Mouse (Mus musculus) embryonic facial prominence, embryonic 14.5 days (tissue): ENCODE measurements around the gene Akap8. TPM values are rescaled to one million over a fixed set of nuclear protein-coding genes. Genes with fewer than 3 reads are reported as not detected.

Experiments used
- ATAC-seq: fragments of 200-750 bp; cut with Nextera tagmentation; 2 replicates; pipeline ENCODE4 v1.8.0; 2017; ENCODE audit warnings: low read depth, moderate number of reproducible peaks, moderate TSS enrichment
- DNase-seq: peaks from one replicate; pipeline ENCODE4 v3.0.0-alpha.2; 2015; ENCODE audit warnings: low spot score
- H3K27ac ChIP-seq: fragments of 300-500 bp; sonication (generic); replicated peaks from 2 replicates; pipeline ENCODE4 v1.5.1; 2014; ENCODE audit warnings: low read depth, mild to moderate bottlenecking, low read length, moderate library complexity
- H3K27me3 ChIP-seq: fragments of 300-500 bp; sonication (generic); replicated peaks from 2 replicates; pipeline ENCODE4 v1.6.1; 2014; ENCODE audit warnings: low read length; ENCODE audit not compliant: control insufficient read depth, insufficient read depth
- H3K36me3 ChIP-seq: fragments of 300-500 bp; sonication (generic); 2 replicates; pipeline ENCODE4 v1.6.1; 2014; ENCODE audit warnings: low read length, mixed read lengths; ENCODE audit not compliant: control insufficient read depth, insufficient read depth
- H3K4me1 ChIP-seq: fragments of 300-500 bp; sonication (generic); 2 replicates; pipeline ENCODE4 v1.6.1; 2014; ENCODE audit warnings: antibody characterized with exemption, low read length; ENCODE audit not compliant: control insufficient read depth, insufficient read depth
- H3K4me2 ChIP-seq: fragments of 300-500 bp; sonication (generic); 2 replicates; pipeline ENCODE4 v1.6.1; 2014; ENCODE audit warnings: low read depth, mild to moderate bottlenecking, low read length, moderate library complexity, mixed read lengths
- H3K4me3 ChIP-seq: fragments of 300-500 bp; sonication (generic); 2 replicates; pipeline ENCODE4 v1.5.1; 2014; ENCODE audit warnings: low read depth, mild to moderate bottlenecking, low read length
- H3K9ac ChIP-seq: fragments of 300-500 bp; sonication (generic); 2 replicates; pipeline ENCODE4 v1.6.1; 2014; ENCODE audit warnings: low read depth, mild to moderate bottlenecking, low read length, moderate library complexity, mixed read lengths
- H3K9me3 ChIP-seq: fragments of 300-500 bp; sonication (generic); 2 replicates; pipeline ENCODE4 v1.6.1; 2016; ENCODE audit warnings: low read length; ENCODE audit not compliant: control insufficient read depth
- WGBS: fragments of 180-500 bp; shearing (Covaris S2); extraction: QIAGEN DNeasy Blood & Tissue Kit; methylation state at CpG from one replicate; pipeline ENCODE4 v1.1.7; 2014; 5-methylcytosine and 5-hydroxymethylcytosine counted together
- polyA plus RNA-seq: library from polyadenylated mRNA; unstranded; fragments of >200 nt; fragmentation: Nextera tagmentation; extraction: Ambion mirVana; gene quantifications from 2 replicates; pipeline ENCODE4 v1.2.1, GENCODE M21; 2014

Akap8 gene
- polyA plus RNA-seq, 1 experiment from 2014 or later = 33.0 TPM

GRCm38 (mm10) chr17:32317032-32317431 lies 4.0 kb downstream of the Akap8 start:
- no peak for ATAC-seq
- 90% methylated on average over 8 of the region's 8 CpGs for WGBS
- DNase-seq = no peak
- H3K4me2 ChIP-seq = no peak overlapping the region
- H3K9ac ChIP-seq = no peak overlapping the region
- H3K27me3 ChIP-seq = no peaks in the 10 kb centered on the region
- H3K27ac ChIP-seq = no peak overlapping the region
- H3K9me3 ChIP-seq = no peaks in the 10 kb centered on the region
- no peak overlapping the region for H3K4me3 ChIP-seq
- peaks cover 8% of the 10 kb centered on the region for H3K4me1 ChIP-seq
- peaks cover 67% of the 10 kb centered on the region for H3K36me3 ChIP-seq

DNA sequence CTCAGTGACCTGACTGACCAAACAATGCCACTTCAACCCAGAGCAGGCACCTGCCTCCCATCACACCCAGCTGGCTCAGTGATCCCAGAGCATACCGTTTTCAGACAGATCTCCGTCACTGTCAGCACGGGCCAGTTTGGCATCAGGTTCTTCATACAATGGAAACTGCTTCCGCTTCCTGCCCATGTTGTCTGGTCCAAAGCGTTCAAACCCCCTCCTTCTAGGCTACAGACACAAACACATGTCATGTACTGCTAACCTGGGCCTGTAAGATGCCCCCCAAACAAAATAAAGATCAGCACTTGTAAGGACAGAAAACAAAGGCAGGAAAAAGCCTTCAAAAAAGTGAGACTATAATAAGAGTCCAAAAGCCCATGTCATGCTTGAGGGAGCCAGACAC lies 5.5 kb downstream of the Akap8 start:
- no peaks in the 10 kb centered on the region for H3K27me3 ChIP-seq
- WGBS = 95% methylated on average over 5 of the region's 5 CpGs
- no peak overlapping the region for H3K9ac ChIP-seq
- H3K4me2 ChIP-seq = no peak overlapping the region
- peaks cover 6% of the 10 kb centered on the region for H3K4me1 ChIP-seq
- H3K4me3 ChIP-seq = no peak overlapping the region
- H3K36me3 ChIP-seq = peaks cover 81% of the 10 kb centered on the region
- DNase-seq (no peak), ATAC-seq (no peak)
- no peak overlapping the region for H3K27ac ChIP-seq
- no peaks in the 10 kb centered on the region for H3K9me3 ChIP-seq

GRCm38 (mm10) chr17:32313892-32314291 lies 7.1 kb downstream of the Akap8 start:
- Histone ChIP-seq H3K27me3 (no peaks in the 10 kb centered on the region), H3K27ac (no peak overlapping the region), H3K4me1 (0 out of 2 replicates have a peak, but pooled peaks cover under 1% of the 10 kb centered on the region), H3K9me3 (no peaks in the 10 kb centered on the region), H3K9ac (no peak overlapping the region), H3K4me2 (no peak overlapping the region), H3K36me3 (peaks cover 98% of the 10 kb centered on the region), H3K4me3 (no peak overlapping the region)
- ATAC-seq (no peak), DNase-seq (no peak)
- WGBS = 80% methylated on average over 5 of the region's 5 CpGs

- Histone ChIP-seq H3K4me2 (no peak overlapping the region), H3K27ac (no peak overlapping the region), H3K4me3 (no peak overlapping the region), H3K27me3 (no peaks in the 10 kb centered on the region), H3K9ac (no peak overlapping the region), H3K9me3 (no peaks in the 10 kb centered on the region), H3K4me1 (no peaks in the 10 kb centered on the region), H3K36me3 (peaks cover 100% of the 10 kb centered on the region)
- whole genome bisulfite sequencing = 98% methylated on average over 8 of the region's 8 CpGs
- ATAC-seq (no peak), DNase-seq (no peak)
Observed at GRCm38 (mm10) chr17:32312801-32313200, 8.2 kb downstream of the Akap8 start.

DNA sequence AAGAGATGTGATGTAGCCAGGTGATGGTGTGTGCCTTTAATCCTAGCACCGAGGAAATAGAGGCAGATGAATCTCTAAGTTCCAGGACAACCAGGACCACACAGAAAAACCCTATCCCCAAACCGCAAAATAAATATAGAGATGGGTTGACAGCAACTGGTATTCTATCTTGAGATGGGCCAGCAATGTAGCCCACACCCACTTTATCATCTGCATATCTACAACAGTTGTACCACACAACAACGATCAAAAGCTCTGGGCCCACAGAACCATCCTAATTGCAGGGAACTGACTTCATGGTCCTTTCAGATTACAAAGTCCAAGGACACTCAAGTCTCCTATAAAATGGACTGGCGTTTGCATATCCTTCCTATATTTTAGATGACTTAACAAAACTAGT lies 13.1 kb downstream of the Akap8 start:
- Histone ChIP-seq H3K9me3 (no peaks in the 10 kb centered on the region), H3K4me2 (no peak overlapping the region), H3K4me3 (no peak overlapping the region), H3K4me1 (no peaks in the 10 kb centered on the region), H3K9ac (no peak overlapping the region), H3K27ac (no peak overlapping the region), H3K36me3 (peaks cover 100% of the 10 kb centered on the region), H3K27me3 (no peaks in the 10 kb centered on the region)
- DNase-seq (no peak), ATAC-seq (no peak)
- 96% methylated on average over 4 of the region's 4 CpGs for WGBS

GRCm38 (mm10) chr17:32298125-32298524 lies 22.9 kb downstream of the Akap8 start:
- no peak for ATAC-seq

DNA sequence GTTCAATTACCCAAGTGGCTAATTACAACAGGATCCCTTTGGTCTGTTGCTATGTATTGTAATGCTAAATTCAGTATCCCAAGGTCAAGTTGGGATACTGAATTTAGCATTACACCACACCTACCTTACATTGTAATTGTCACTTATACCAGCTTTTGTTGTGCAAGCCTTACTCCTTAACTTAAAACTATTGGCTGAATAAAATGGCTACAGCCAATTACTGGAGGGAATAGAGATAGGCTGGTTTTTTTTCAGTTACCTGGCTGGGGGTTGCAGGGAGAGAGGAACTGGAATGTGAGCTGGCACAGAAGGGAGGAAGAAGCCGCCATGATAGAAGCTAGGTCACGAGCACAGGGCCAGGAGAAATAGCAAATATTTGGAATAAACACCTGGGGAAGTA lies 25.1 kb downstream of the Akap8 start:
- no peaks in the 10 kb centered on the region for H3K4me1 ChIP-seq
- no peak overlapping the region for H3K9ac ChIP-seq
- H3K4me3 ChIP-seq = no peak overlapping the region
- H3K9me3 ChIP-seq = 0 out of 2 replicates have a peak, but pooled peaks cover 5% of the 10 kb centered on the region
- H3K27ac ChIP-seq = no peak overlapping the region
- H3K27me3 ChIP-seq = no peaks in the 10 kb centered on the region
- H3K4me2 ChIP-seq = no peak overlapping the region
- WGBS = 89% methylated on average over 2 of the region's 2 CpGs
- no peak for DNase-seq
- H3K36me3 ChIP-seq = no peaks in the 10 kb centered on the region
- ATAC-seq = no peak

More at GRCm38 (mm10) chr17:32298125-32298524, 22.9 kb downstream of the Akap8 start:
- Histone ChIP-seq H3K9me3 (no peaks in the 10 kb centered on the region), H3K36me3 (peaks cover 5% of the 10 kb centered on the region), H3K4me2 (no peak overlapping the region), H3K9ac (no peak overlapping the region), H3K4me1 (no peaks in the 10 kb centered on the region), H3K4me3 (no peak overlapping the region), H3K27me3 (no peaks in the 10 kb centered on the region), H3K27ac (no peak overlapping the region)
- DNase-seq = no peak
- WGBS = 74% methylated on average over 1 of the region's 1 CpGs

GRCm38 (mm10) chr17:32295160-32295559 lies 25.9 kb downstream of the Akap8 start:
- no peak for ATAC-seq
- 0 out of 2 replicates have a peak, but pooled peaks cover 5% of the 10 kb centered on the region for H3K9me3 ChIP-seq
- WGBS = 80% methylated on average over 4 of the region's 4 CpGs
- no peak for DNase-seq
- H3K27me3 ChIP-seq = no peaks in the 10 kb centered on the region
- no peak overlapping the region for H3K4me2 ChIP-seq
- H3K36me3 ChIP-seq = no peaks in the 10 kb centered on the region
- H3K9ac ChIP-seq = no peak overlapping the region
- no peak overlapping the region for H3K4me3 ChIP-seq
- H3K27ac ChIP-seq = no peak overlapping the region
- no peaks in the 10 kb centered on the region for H3K4me1 ChIP-seq

DNA sequence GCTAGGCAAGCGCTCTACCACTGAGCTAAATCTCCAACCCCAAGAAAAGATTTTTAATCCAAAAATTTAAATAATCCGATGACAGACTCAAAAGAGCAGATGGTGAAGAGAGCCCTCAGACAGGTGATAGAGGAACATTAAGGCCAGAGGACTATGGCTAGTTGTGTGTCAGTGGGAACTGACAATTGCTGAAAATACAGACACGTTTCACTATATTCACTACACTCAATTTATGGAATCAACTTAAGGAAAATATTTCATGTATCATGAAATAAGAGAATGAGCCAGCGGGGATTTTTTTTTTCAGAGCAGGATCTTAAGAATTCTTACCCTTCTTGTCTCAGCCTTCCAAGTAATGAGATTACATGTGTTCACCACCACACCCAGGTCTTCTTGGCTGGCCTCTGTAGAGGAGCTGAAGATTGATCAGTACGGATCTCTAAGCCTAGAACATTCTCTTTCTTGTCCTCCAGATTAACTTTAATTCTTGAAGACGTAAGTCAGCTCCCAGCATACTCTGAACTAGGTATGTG lies 35.8 kb downstream of the Akap8 start:
- Histone ChIP-seq H3K4me1 (peaks cover 21% of the 10 kb centered on the region), H3K27ac (peak overlapping the region; percentile 99), H3K9me3 (no peaks in the 10 kb centered on the region), H3K27me3 (no peaks in the 10 kb centered on the region), H3K9ac (peak overlapping the region; percentile 99), H3K4me3 (peak overlapping the region; percentile 74), H3K4me2 (peak overlapping the region; percentile 61), H3K36me3 (no peaks in the 10 kb centered on the region)
- ATAC-seq (no peak), DNase-seq (no peak)
- 36% methylated on average over 6 of the region's 6 CpGs for WGBS
